ENCODE assay signal across 8 mouse cellular contexts in the genomic region with DNA sequence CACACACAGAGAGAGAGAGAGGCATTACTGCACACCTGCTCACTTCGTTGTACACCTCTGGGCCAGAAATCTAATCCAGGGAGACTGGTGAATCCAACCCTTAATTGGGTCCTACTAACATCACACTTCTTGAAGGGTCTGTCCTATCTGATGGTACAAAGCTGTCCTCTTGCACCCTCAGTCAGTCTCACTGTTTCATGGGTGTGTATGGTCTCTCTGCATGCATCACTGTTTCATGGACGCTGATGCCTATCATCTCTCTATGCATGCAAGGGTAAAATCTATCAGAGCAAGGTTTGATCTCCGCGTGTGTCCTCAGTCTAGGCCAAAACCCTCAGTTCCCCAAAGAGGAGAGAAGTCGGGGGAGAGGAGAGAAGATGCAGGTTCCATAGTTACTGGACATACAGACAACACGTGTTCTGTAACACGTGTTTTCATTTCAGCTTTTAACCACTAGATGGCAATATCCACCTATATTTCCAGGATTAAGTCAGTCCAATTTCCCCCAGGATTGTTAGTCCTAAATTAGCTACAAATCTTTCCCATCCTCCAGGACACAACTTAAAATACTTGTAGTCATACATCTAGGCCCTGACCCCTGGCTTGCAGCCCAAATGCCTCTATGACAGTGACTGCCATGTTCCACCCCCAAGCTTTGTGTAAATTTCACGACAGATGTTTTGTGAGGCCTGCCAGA. TPM values are rescaled to one million over a fixed set of nuclear protein-coding genes. Genes with fewer than 3 reads are reported as not detected.
DNase-seq lines count a peak whose midpoint lies in the region; ATAC-seq and TF ChIP-seq lines count a peak whose summit lies in the region.

No protein-coding gene starts in this region.

- no peak for DNase-seq in liver, postnatal 0 days
- no peak for DNase-seq in liver
- DNase-seq in cerebellum, adult 11 months, result peak; percentile 1
- peak; percentile 50 for DNase-seq in kidney, postnatal 14 days
- peak; percentile 22 for DNase-seq in midbrain, embryonic 10.5 days (ENCODE audit: low spot score)
- DNase-seq in urinary bladder, postnatal 25 days (ENCODE audit: low spot score), result no peak

- no peak overlapping the region for H3K27ac ChIP-seq in liver, postnatal 0 days (ENCODE audit: low read depth)
- no peak overlapping the region for H3K27ac ChIP-seq in midbrain, embryonic 10.5 days (replicated peaks)
- no peak overlapping the region for H3K27ac ChIP-seq in stomach, embryonic 15.5 days

- no peak for TF ChIP-seq EP300 in liver, postnatal 0 days (IDR thresholded peaks at IDR 0.05; ENCODE audit: low read depth)

- no peaks in the 10 kb centered on the region for H3K9me3 ChIP-seq in liver, postnatal 0 days (ENCODE audit: low read length)
- H3K9me3 ChIP-seq in midbrain, embryonic 10.5 days (replicated peaks), result no peaks in the 10 kb centered on the region
- no peaks in the 10 kb centered on the region for H3K9me3 ChIP-seq in stomach, embryonic 15.5 days

- 24% methylated on average over 8 of the region's 8 CpGs for WGBS in liver, postnatal 0 days (ENCODE audit: insufficient replicate concordance)
- 34% methylated on average over 8 of the region's 8 CpGs for WGBS in midbrain, embryonic 10.5 days
- 30% methylated on average over 8 of the region's 8 CpGs for WGBS in stomach, embryonic 15.5 days

- no peak overlapping the region for H3K4me2 ChIP-seq in liver, postnatal 0 days (ENCODE audit: low read depth, low read length)
- no peak overlapping the region for H3K4me2 ChIP-seq in stomach, embryonic 15.5 days

- H3K27me3 ChIP-seq in liver, postnatal 0 days (ENCODE audit: insufficient read depth, low read length), result no peaks in the 10 kb centered on the region
- no peaks in the 10 kb centered on the region for H3K27me3 ChIP-seq in midbrain, embryonic 10.5 days (ENCODE audit: low read depth, poor library complexity, severe bottlenecking)
- H3K27me3 ChIP-seq in stomach, embryonic 15.5 days (replicated peaks), result no peaks in the 10 kb centered on the region

- 0 out of 2 replicates have a peak, but pooled peaks have one; percentile 33 for ATAC-seq in liver, postnatal 0 days
- ATAC-seq in granulocyte monocyte progenitor cell, adult 5-6 weeks (replicated peaks; ENCODE audit: poor library complexity, severe bottlenecking), result peak; percentile 47; the same call in 1 of the 2 replicates
- peak; percentile 43; the same call in 1 of the 2 replicates for ATAC-seq in stomach, embryonic 15.5 days (ENCODE audit: insufficient read depth, low FRiP score, low read depth)

- H3K4me3 ChIP-seq in liver, postnatal 0 days (ENCODE audit: low read depth, low read length), result no peak overlapping the region
- H3K4me3 ChIP-seq in midbrain, embryonic 10.5 days, result no peak overlapping the region
- no peak overlapping the region for H3K4me3 ChIP-seq in stomach, embryonic 15.5 days (replicated peaks)

- H3K36me3 ChIP-seq in liver, postnatal 0 days (replicated peaks; ENCODE audit: insufficient read depth, low read length), result no peaks in the 10 kb centered on the region
- no peaks in the 10 kb centered on the region for H3K36me3 ChIP-seq in midbrain, embryonic 10.5 days
- H3K36me3 ChIP-seq in stomach, embryonic 15.5 days, result no peaks in the 10 kb centered on the region

- no peak overlapping the region for H3K9ac ChIP-seq in liver, postnatal 0 days (replicated peaks)
- no peak overlapping the region for H3K9ac ChIP-seq in stomach, embryonic 15.5 days

- no peaks in the 10 kb centered on the region for H3K4me1 ChIP-seq in liver, postnatal 0 days (ENCODE audit: insufficient read depth)
- peaks cover 12% of the 10 kb centered on the region; the same call in 1 of the 2 replicates for H3K4me1 ChIP-seq in midbrain, embryonic 10.5 days
- no peaks in the 10 kb centered on the region for H3K4me1 ChIP-seq in stomach, embryonic 15.5 days

- TF ChIP-seq CTCF in liver, postnatal 0 days (IDR thresholded peaks at IDR 0.05; ENCODE audit: low read depth), result peak; percentile 83

RNA-seq across cellular contexts. Expression of a gene that starts 22.2 kb away (rescaled TPM):
- 92.6 and 107 TPM in 2 replicates for polyA plus RNA-seq in liver, postnatal 0 days (2015; fragmentation: Nextera tagmentation; extraction: Ambion mirVana)
- total RNA-seq in granulocyte monocyte progenitor cell, adult 5-6 weeks (2014; fragmentation: Nextera tagmentation), result 189 and 190 TPM in 2 replicates
- total RNA-seq in granulocyte monocyte progenitor cell, adult 5-6 weeks (2017), result 110 and 159 TPM in 2 replicates
- 1.2 and 1.4 TPM in 2 replicates for polyA plus RNA-seq in midbrain, embryonic 10.5 days (2016; fragmentation: Nextera tagmentation; extraction: Ambion mirVana)
- 12.9 and 14.2 TPM in 2 replicates for polyA plus RNA-seq in stomach, embryonic 15.5 days (2015; fragmentation: Nextera tagmentation; extraction: Ambion mirVana)

RNA-seq across cellular contexts. Expression of a gene that starts 25.9 kb away (rescaled TPM):
- 8.6 and 12.7 TPM in 2 replicates for polyA plus RNA-seq in liver, postnatal 0 days (2015; fragmentation: Nextera tagmentation; extraction: Ambion mirVana)
- not detected in 2 replicates for total RNA-seq in granulocyte monocyte progenitor cell, adult 5-6 weeks (2014; fragmentation: Nextera tagmentation)
- 2.1 TPM in 1 of 2 replicates, not detected in the other for total RNA-seq in granulocyte monocyte progenitor cell, adult 5-6 weeks (2017)
- not detected in 2 replicates for polyA plus RNA-seq in midbrain, embryonic 10.5 days (2016; fragmentation: Nextera tagmentation; extraction: Ambion mirVana)
- 1.6 and 1.7 TPM in 2 replicates for polyA plus RNA-seq in stomach, embryonic 15.5 days (2015; fragmentation: Nextera tagmentation; extraction: Ambion mirVana)

RNA-seq across cellular contexts. Expression of a gene that starts 34.3 kb away (rescaled TPM):
- polyA plus RNA-seq in liver, postnatal 0 days (2015; fragmentation: Nextera tagmentation; extraction: Ambion mirVana), result not detected in 2 replicates
- total RNA-seq in granulocyte monocyte progenitor cell, adult 5-6 weeks (2014; fragmentation: Nextera tagmentation), result not detected in 2 replicates
- not detected in 2 replicates for total RNA-seq in granulocyte monocyte progenitor cell, adult 5-6 weeks (2017)
- polyA plus RNA-seq in midbrain, embryonic 10.5 days (2016; fragmentation: Nextera tagmentation; extraction: Ambion mirVana), result not detected in 2 replicates
- polyA plus RNA-seq in stomach, embryonic 15.5 days (2015; fragmentation: Nextera tagmentation; extraction: Ambion mirVana), result not detected in 2 replicates

RNA-seq across cellular contexts. Expression of a gene that starts 36.7 kb away (rescaled TPM):
- 46.9 and 55.2 TPM in 2 replicates for polyA plus RNA-seq in liver, postnatal 0 days (2015; fragmentation: Nextera tagmentation; extraction: Ambion mirVana)
- total RNA-seq in granulocyte monocyte progenitor cell, adult 5-6 weeks (2014; fragmentation: Nextera tagmentation), result 8.8 and 13.4 TPM in 2 replicates
- total RNA-seq in granulocyte monocyte progenitor cell, adult 5-6 weeks (2017), result 16.9 and 19.6 TPM in 2 replicates
- 1.7 and 2.1 TPM in 2 replicates for polyA plus RNA-seq in midbrain, embryonic 10.5 days (2016; fragmentation: Nextera tagmentation; extraction: Ambion mirVana)
- 12.5 and 16.1 TPM in 2 replicates for polyA plus RNA-seq in stomach, embryonic 15.5 days (2015; fragmentation: Nextera tagmentation; extraction: Ambion mirVana)

Comparison
In these comparisons a context has a peak if more than half of its experiments do, and no peak if none do; other contexts are left out.
1. DNase-seq: peak in cerebellum, adult 11 months (single experiment), kidney, postnatal 14 days (single experiment) and midbrain, embryonic 10.5 days (single experiment); none in liver, postnatal 0 days (single experiment), liver (single experiment) and urinary bladder, postnatal 25 days (single experiment).
2. Peak in every context shown above with its lines, with median percentiles within 50 percentile points of each other: ATAC-seq.